Mouse (Mus musculus) spleen, adult 2 months (tissue): ENCODE measurements around the gene Dtnb.

Experiments used
- CTCF ChIP-seq: fragments of 200-500 bp; IDR thresholded peaks from 2 replicates; pipeline ENCODE4 v1.5.1; 2011; ENCODE audit warnings: mild to moderate bottlenecking, inconsistent platforms; ENCODE audit not compliant: insufficient read depth, insufficient read length, insufficient replicate concordance; ENCODE audit errors: extremely low read depth
- POLR2A ChIP-seq: fragments of 200-500 bp; IDR thresholded peaks from 2 replicates; pipeline ENCODE4 v1.6.1; 2011; ENCODE audit warnings: low read depth, low read length, inconsistent platforms

DNA sequence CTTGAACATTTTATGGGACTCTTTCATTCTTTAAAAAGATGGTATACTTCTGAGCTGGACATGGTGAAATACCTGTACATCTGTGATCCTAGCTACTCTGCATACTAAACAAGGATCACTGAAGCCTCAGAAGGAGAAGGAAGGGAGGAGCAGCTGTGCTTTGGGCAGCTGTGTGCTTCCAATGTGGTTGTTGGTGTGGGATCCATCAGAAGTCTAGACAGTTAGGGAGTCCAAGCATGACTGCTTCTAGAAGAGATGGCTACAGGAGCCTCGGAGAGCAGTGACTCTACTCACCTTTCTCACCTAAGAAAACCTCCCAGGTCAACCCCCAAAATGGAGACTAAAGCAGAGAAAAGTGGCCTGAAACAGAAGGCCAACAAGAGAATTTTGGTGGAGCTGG is 34.1 kb upstream of the Dtnb start:
- TF ChIP-seq CTCF (no peak), POLR2A (no peak)
